Mouse (Mus musculus): Measurements from ENCODE around the gene Brsk1. TPM values are rescaled to one million over a fixed set of nuclear protein-coding genes. Genes with fewer than 3 reads are reported as not detected.
A peak's percentile ranks its signal among the peaks of the same experiment; 100 is the strongest.

The Brsk1 gene
- polyA plus RNA-seq, 1 experiment from 2014 or later, result 1.0 TPM

DNA sequence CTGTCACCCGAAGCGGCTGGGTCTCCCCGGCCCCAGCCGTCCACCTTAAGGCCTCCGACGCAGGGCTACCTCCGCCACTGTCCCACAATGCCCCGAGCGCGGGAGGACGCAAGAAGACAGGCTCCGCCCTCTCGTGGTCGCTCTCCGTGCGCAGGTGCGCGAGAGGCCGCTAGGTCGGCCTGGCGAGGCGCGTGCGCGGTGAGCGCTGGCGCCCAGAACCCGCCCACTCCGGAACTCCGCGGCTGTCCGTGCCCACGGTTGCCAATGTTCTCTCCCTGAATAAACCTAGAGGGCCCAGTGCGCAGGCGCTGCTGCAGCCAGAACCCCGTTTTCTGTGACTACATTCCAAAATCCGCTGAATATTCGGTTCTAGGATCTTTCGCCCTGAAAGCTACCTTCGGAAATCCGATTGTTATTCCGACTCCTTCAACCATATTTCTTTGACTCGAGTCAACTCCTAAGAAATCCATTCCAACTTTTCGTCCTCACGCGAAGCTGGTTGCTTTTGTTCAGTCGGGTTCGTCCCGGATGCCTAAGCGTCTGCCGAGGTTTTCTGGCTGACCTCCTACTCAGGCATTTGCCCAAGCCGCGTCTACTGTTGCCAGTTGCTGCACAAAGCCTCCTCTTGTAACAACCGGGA, 31.4 kb upstream of the Brsk1 start, which contains the start of gene Ppp6r1:
Ppp6r1 (minus strand) TSS at position 108 of the 640 bp plus-strand sequence.
- peak within 1 kb of the TSS; percentile 94 for H3K27ac ChIP-seq (ENCODE audit: low read depth, low read length)
- H3K4me2 ChIP-seq, result peak within 1 kb of the TSS; percentile 89
- H3K27me3 ChIP-seq (replicated peaks; ENCODE audit: control insufficient read depth, insufficient read depth, low read length), result no peaks in the 10 kb centered on the region
- ATAC-seq (replicated peaks; ENCODE audit: low FRiP score) (peak; percentile 97), DNase-seq (ENCODE audit: low spot score) (peak; percentile 89)
- H3K4me1 ChIP-seq (replicated peaks; ENCODE audit: control insufficient read depth, insufficient read depth, low read length), result peaks cover 31% of the 10 kb centered on the region
- WGBS, result under 1% methylated on average over 54 of the region's 54 CpGs
- H3K4me3 ChIP-seq (ENCODE audit: low read depth, low read length), result peak within 1 kb of the TSS; percentile 91
- H3K9me3 ChIP-seq (ENCODE audit: control insufficient read depth, low read length), result no peaks in the 10 kb centered on the region
- peak within 1 kb of the TSS; percentile 98 for H3K9ac ChIP-seq (ENCODE audit: low read depth, low read length)
- H3K36me3 ChIP-seq (ENCODE audit: control insufficient read depth, insufficient read depth, low read length), result peaks cover 7% of the 10 kb centered on the region; the same call in 1 of the 2 replicates

DNA sequence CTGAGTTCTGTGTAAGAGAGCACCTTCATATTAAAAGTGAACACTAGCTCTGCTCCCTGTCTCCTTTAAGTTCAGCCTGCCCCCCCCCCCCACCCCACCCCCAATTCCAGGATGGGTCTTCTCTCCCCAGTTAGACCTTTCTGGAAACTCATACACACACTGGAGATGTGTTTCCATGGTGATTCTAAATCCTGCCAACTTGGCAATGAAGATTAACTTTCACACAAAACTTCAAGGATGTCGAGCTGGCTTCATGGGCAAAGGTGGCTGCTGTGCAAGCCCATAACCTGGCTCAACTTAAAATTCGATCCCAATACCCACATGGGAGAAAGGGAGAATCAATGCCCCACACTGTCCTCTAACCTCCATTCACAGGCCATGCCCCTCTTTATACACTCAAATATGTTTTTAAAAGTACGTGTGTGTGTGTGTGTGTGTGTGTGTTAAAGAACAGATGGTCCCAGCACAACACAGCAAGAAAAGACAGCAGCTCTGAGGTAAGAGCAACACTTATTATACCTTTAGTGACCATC, 30.4 kb upstream of the Brsk1 start:
- peak overlapping the region; percentile 91 for H3K4me3 ChIP-seq (ENCODE audit: low read depth, low read length)
- ATAC-seq (replicated peaks; ENCODE audit: low FRiP score) (no peak), DNase-seq (ENCODE audit: low spot score) (no peak)
- 73% methylated on average over 3 of the region's 3 CpGs for WGBS
- no peaks in the 10 kb centered on the region for H3K27me3 ChIP-seq (replicated peaks; ENCODE audit: control insufficient read depth, insufficient read depth, low read length)
- no peaks in the 10 kb centered on the region for H3K9me3 ChIP-seq (ENCODE audit: control insufficient read depth, low read length)
- H3K27ac ChIP-seq (ENCODE audit: low read depth, low read length), result peak overlapping the region; percentile 94
- peak overlapping the region; percentile 89 for H3K4me2 ChIP-seq
- peak overlapping the region; percentile 98; the same call in 1 of the 2 replicates for H3K9ac ChIP-seq (ENCODE audit: low read depth, low read length)
- peaks cover 21% of the 10 kb centered on the region for H3K4me1 ChIP-seq (replicated peaks; ENCODE audit: control insufficient read depth, insufficient read depth, low read length)
- peaks cover 16% of the 10 kb centered on the region for H3K36me3 ChIP-seq (ENCODE audit: control insufficient read depth, insufficient read depth, low read length)

DNA sequence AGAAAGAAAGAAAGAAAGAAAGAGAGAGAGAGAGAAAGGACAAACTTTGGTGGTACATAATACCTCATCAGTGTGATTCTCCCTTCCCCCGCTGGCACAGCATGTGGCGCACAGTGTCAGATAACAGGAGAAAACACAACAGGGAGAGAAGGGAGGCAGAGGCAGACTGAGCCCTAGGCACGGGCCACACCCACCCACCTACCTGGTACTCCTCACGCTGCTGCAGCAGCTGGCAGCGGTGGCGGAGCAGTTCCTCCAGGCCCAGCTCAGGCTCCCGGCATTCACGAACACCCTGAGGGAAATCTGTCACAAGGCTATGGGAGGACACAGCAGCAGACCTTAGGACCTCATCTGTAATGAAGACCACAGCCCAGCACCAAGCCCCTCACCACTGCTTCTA, 27.2 kb upstream of the Brsk1 start:
- peaks cover 31% of the 10 kb centered on the region for H3K36me3 ChIP-seq (ENCODE audit: control insufficient read depth, insufficient read depth, low read length)
- ATAC-seq (replicated peaks; ENCODE audit: low FRiP score), result no peak
- WGBS, result 77% methylated on average over 8 of the region's 8 CpGs
- no peak overlapping the region for H3K4me3 ChIP-seq (ENCODE audit: low read depth, low read length)
- H3K27me3 ChIP-seq (replicated peaks; ENCODE audit: control insufficient read depth, insufficient read depth, low read length), result no peaks in the 10 kb centered on the region
- no peaks in the 10 kb centered on the region for H3K9me3 ChIP-seq (ENCODE audit: control insufficient read depth, low read length)
- H3K4me2 ChIP-seq, result no peak overlapping the region
- no peaks in the 10 kb centered on the region for H3K4me1 ChIP-seq (replicated peaks; ENCODE audit: control insufficient read depth, insufficient read depth, low read length)
- H3K9ac ChIP-seq (ENCODE audit: low read depth, low read length), result no peak overlapping the region
- no peak for DNase-seq (ENCODE audit: low spot score)
- H3K27ac ChIP-seq (ENCODE audit: low read depth, low read length), result no peak overlapping the region

DNA sequence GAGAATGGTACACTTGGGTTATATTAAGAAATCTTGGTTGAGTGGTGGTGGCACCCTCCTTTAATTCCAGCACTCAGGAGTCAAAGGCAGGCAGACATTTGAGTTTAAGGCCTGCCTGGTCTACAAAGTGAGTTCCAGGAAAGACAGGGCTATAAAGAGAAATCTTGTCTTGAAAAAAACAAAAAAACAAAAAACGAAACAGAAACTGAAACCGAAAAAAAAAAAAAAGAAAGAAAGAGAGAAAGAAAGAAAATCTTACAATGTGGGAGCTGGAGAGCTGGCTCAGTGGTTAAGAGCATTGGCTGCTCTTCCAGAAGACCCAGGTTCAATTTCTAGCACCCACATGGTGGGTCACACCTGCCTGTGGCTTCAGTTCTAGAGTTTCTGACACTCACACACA, 26.7 kb upstream of the Brsk1 start:
- DNase-seq (ENCODE audit: low spot score) (no peak), ATAC-seq (replicated peaks; ENCODE audit: low FRiP score) (no peak)
- Histone ChIP-seq H3K4me2 (no peak overlapping the region), H3K27me3 (replicated peaks; ENCODE audit: control insufficient read depth, insufficient read depth, low read length) (no peaks in the 10 kb centered on the region), H3K9ac (ENCODE audit: low read depth, low read length) (no peak overlapping the region), H3K27ac (ENCODE audit: low read depth, low read length) (no peak overlapping the region), H3K9me3 (ENCODE audit: control insufficient read depth, low read length) (no peaks in the 10 kb centered on the region), H3K4me1 (replicated peaks; ENCODE audit: control insufficient read depth, insufficient read depth, low read length) (no peaks in the 10 kb centered on the region), H3K36me3 (ENCODE audit: control insufficient read depth, insufficient read depth, low read length) (peaks cover 36% of the 10 kb centered on the region), H3K4me3 (ENCODE audit: low read depth, low read length) (no peak overlapping the region)
- 87% methylated on average over 2 of the region's 2 CpGs for WGBS

DNA sequence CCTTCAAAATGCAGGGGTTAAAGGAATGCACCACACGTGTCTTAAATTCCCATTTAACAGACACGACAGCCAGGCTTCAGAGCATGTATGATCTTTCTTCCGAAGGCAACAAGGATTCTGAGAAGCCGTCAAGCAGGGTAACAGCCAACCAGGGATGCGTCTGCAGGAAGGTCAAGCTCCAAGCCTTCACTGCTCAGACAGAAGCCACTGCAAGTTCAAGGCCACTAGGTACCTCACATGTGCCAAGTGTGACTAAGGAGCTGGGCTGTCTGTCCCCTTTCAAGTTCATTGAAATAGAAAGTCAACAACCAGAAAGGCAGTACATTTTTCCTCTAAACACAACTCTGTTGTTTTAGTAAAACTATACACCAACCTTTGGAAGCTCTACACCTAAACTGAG, 23.5 kb upstream of the Brsk1 start:
- no peak overlapping the region for H3K27ac ChIP-seq (ENCODE audit: low read depth, low read length)
- peaks cover 20% of the 10 kb centered on the region for H3K4me1 ChIP-seq (replicated peaks; ENCODE audit: control insufficient read depth, insufficient read depth, low read length)
- no peaks in the 10 kb centered on the region for H3K27me3 ChIP-seq (replicated peaks; ENCODE audit: control insufficient read depth, insufficient read depth, low read length)
- H3K9me3 ChIP-seq (ENCODE audit: control insufficient read depth, low read length), result no peaks in the 10 kb centered on the region
- H3K4me3 ChIP-seq (ENCODE audit: low read depth, low read length), result no peak overlapping the region
- H3K9ac ChIP-seq (ENCODE audit: low read depth, low read length), result no peak overlapping the region
- H3K36me3 ChIP-seq (ENCODE audit: control insufficient read depth, insufficient read depth, low read length), result peaks cover 44% of the 10 kb centered on the region
- no peak overlapping the region for H3K4me2 ChIP-seq
- no peak for DNase-seq (ENCODE audit: low spot score)
- ATAC-seq (replicated peaks; ENCODE audit: low FRiP score), result no peak
- WGBS, result 92% methylated on average over 5 of the region's 5 CpGs

DNA sequence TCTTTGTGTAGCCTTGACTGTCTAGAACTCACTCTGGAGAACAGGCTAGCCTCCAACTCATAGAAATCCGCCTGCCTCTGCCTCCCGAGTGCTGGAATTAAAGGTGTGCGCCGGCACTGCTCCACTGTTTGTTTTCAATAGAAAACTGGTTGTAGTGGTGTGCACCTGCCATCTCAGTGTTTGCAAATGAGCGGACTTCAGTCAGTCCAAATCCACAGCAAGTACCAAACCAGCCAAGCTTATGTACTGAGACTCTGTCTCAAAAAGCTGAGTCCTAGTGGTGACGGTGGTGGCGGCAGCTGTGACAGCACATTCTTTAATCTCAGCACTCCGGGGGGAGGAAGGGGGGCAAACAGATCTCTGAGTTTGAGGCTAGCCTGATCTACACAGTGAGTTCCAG, 21.9 kb upstream of the Brsk1 start:
- Histone ChIP-seq H3K9me3 (ENCODE audit: control insufficient read depth, low read length) (no peaks in the 10 kb centered on the region), H3K9ac (ENCODE audit: low read depth, low read length) (no peak overlapping the region), H3K4me2 (no peak overlapping the region), H3K4me1 (replicated peaks; ENCODE audit: control insufficient read depth, insufficient read depth, low read length) (peaks cover 21% of the 10 kb centered on the region), H3K4me3 (ENCODE audit: low read depth, low read length) (no peak overlapping the region), H3K27ac (ENCODE audit: low read depth, low read length) (no peak overlapping the region), H3K36me3 (ENCODE audit: control insufficient read depth, insufficient read depth, low read length) (peaks cover 38% of the 10 kb centered on the region), H3K27me3 (replicated peaks; ENCODE audit: control insufficient read depth, insufficient read depth, low read length) (no peaks in the 10 kb centered on the region)
- 95% methylated on average over 8 of the region's 8 CpGs for WGBS
- no peak for ATAC-seq (replicated peaks; ENCODE audit: low FRiP score)
- no peak for DNase-seq (ENCODE audit: low spot score)

DNA sequence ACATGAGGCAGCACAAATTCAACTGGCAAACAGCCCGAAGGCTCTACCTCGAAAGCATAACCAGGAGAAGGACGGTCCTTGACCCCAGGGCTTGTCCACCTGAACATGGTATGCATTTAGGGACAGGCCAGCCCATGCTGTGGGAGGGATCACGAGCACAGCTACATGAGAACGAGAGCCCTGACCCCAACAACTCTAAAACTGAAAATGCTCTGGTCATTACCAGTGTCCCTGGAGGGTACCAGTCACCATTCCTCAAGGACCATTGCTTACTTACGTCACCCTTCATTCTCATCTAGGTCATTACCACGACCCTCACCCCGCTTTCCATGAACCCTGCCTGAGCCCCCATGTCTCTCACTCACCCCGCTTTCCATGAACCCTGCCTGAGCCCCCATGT, 21.2 kb upstream of the Brsk1 start:
- no peak overlapping the region for H3K4me2 ChIP-seq
- no peak overlapping the region for H3K27ac ChIP-seq (ENCODE audit: low read depth, low read length)
- ATAC-seq (replicated peaks; ENCODE audit: low FRiP score), result no peak
- peaks cover 36% of the 10 kb centered on the region for H3K36me3 ChIP-seq (ENCODE audit: control insufficient read depth, insufficient read depth, low read length)
- 95% methylated on average over 9 of the region's 9 CpGs for WGBS
- H3K27me3 ChIP-seq (replicated peaks; ENCODE audit: control insufficient read depth, insufficient read depth, low read length), result no peaks in the 10 kb centered on the region
- H3K4me3 ChIP-seq (ENCODE audit: low read depth, low read length), result no peak overlapping the region
- H3K4me1 ChIP-seq (replicated peaks; ENCODE audit: control insufficient read depth, insufficient read depth, low read length), result peaks cover 21% of the 10 kb centered on the region
- no peak overlapping the region for H3K9ac ChIP-seq (ENCODE audit: low read depth, low read length)
- no peak for DNase-seq (ENCODE audit: low spot score)
- H3K9me3 ChIP-seq (ENCODE audit: control insufficient read depth, low read length), result no peaks in the 10 kb centered on the region

DNA sequence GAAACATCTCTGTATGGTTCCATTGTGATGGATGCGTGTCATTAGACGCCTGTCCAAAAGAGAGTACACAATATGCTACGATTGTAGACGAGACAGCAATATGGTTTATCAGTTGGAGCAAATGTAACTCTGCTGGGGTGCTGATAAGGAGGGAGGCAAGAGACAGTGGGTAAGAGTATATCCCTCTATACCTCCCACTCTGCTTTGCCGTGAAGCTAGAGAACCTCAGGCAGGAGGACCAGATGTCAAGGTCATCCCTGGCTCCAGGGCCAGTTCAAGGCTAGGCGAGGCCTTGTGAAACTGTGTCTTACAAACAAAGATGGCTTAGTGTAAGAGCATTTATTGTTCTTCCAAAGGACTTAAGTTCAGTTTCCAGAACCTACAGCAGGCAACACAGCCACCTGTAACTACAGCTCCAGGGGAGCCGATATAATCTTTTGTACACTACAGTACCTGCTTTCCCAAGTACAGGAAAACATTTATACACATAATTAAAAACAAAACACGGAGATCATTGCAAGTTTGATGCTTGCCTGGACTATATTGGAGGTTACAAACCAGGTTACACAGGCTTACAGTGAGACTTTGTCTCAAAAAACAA, 19.6 kb upstream of the Brsk1 start:
- Histone ChIP-seq H3K4me1 (replicated peaks; ENCODE audit: control insufficient read depth, insufficient read depth, low read length) (peaks cover 21% of the 10 kb centered on the region), H3K9me3 (ENCODE audit: control insufficient read depth, low read length) (no peaks in the 10 kb centered on the region), H3K36me3 (ENCODE audit: control insufficient read depth, insufficient read depth, low read length) (peaks cover 35% of the 10 kb centered on the region), H3K4me3 (ENCODE audit: low read depth, low read length) (no peak overlapping the region), H3K9ac (ENCODE audit: low read depth, low read length) (0 out of 2 replicates have a peak overlapping the region, but pooled peaks have one; percentile 53), H3K27me3 (replicated peaks; ENCODE audit: control insufficient read depth, insufficient read depth, low read length) (no peaks in the 10 kb centered on the region), H3K27ac (ENCODE audit: low read depth, low read length) (peak overlapping the region; percentile 77), H3K4me2 (peak overlapping the region; percentile 42)
- DNase-seq (ENCODE audit: low spot score) (no peak), ATAC-seq (replicated peaks; ENCODE audit: low FRiP score) (peak; percentile 99)
- WGBS, result 51% methylated on average over 8 of the region's 8 CpGs
